In the genomic region with DNA sequence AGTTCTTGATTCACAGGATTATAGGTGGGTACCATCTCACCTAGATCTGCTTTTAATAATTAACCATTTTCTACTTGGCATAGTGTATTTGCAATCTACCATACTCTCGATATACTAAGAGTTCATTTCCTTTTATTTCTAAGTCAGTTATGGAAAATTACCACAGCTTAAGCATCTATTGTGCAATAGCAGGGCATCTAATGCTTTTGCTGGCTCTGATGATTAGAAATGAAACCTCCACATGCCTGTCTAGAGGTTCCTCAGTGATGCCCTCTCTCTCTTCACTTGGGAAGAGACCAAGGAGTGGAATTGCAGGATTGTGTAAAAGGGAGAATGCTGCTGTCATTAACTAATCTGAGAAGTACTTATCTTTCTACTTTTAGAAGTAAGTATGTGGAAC, we compare ENCODE assay signal across 24 mouse cellular contexts. TPM values are rescaled to one million over a fixed set of nuclear protein-coding genes. Genes with fewer than 3 reads are reported as not detected.
"Had no signal": no experiment of that assay in that cellular context is flagged by ENCODE, and none has a peak within 500 bp of the region (broad histone marks: within the 10 kb centered on the region; RNA-seq: fewer than 3 reads in every experiment).

No protein-coding gene starts in this region.

- DNase-seq: gastrocnemius, adult 2 months; gastrocnemius, postnatal 10 days; gastrocnemius, postnatal 25 days; heart, adult 11 months; heart, adult 2 months; heart, postnatal 14 days; heart, postnatal 36 days; kidney, adult 11 months; kidney, adult 2 months; kidney, adult 9 months; kidney, postnatal 14 days; kidney, postnatal 36 days; layer of hippocampus, postnatal 36 days; left cerebral cortex, postnatal 4 days had no signal

- H3K4me3 ChIP-seq: gastrocnemius, adult 2 months; heart, adult 2 months; heart, embryonic 13.5 days; heart, embryonic 15.5 days; hindbrain, embryonic 13.5 days; hindbrain, embryonic 15.5 days; kidney, embryonic 15.5 days; limb, embryonic 13.5 days; limb, embryonic 15.5 days had no signal

- H3K36me3 ChIP-seq: heart, embryonic 13.5 days; heart, embryonic 15.5 days; hindbrain, embryonic 13.5 days; hindbrain, embryonic 15.5 days; kidney, embryonic 15.5 days; limb, embryonic 13.5 days; limb, embryonic 15.5 days had no signal

- H3K27me3 ChIP-seq: heart, embryonic 13.5 days; heart, embryonic 15.5 days; hindbrain, embryonic 13.5 days; hindbrain, embryonic 15.5 days; kidney, embryonic 15.5 days; limb, embryonic 13.5 days; limb, embryonic 15.5 days had no signal

- ATAC-seq: hindbrain, postnatal 0 days; intestine, embryonic 16.5 days had no signal

RNA-seq across cellular contexts. Expression of a gene that starts 44.4 kb away (rescaled TPM):
- total RNA-seq: hematopoietic stem cell, adult 5-6 weeks had no signal
